In the genomic region with DNA sequence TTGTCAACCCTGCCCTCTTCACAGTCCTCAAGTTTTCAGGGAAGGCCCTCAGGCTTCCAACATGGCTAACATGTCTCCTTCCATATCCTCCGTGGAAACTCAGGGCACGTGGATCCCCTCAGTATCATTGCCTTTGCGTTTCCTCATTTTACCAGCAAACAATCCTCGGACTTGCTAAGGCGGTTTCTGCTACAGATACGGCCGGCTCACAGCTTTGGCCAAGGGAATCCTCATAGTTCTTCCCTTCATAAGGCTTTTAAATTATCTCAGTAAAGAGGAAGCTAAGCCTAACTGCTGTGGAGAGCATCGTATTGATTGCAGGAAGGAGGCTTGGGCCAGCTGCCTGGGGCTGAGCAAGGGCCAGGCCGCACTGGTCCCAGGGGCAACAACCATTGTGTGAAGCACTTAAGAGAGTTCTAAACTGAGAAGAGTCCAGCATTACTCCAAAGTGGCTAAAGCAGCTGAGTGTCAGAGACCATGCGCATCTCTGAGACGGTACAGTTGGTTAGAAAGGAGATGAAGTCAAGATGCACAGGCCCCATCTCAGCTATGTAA, we compare ENCODE assay signal across 19 mouse cellular contexts. TPM values are rescaled to one million over a fixed set of nuclear protein-coding genes. Genes with fewer than 3 reads are reported as not detected.
DNase-seq lines count a peak whose midpoint lies in the region; TF ChIP-seq lines count a peak whose summit lies in the region.
"Had no signal": no experiment of that assay in that cellular context is flagged by ENCODE, and none has a peak within 500 bp of the region (broad histone marks: within the 10 kb centered on the region; RNA-seq: fewer than 3 reads in every experiment).

No protein-coding gene starts in this region.

- intact Hi-C loops in gastrocnemius, adult 2 months (cut with DNase I), result no loop called here
- intact Hi-C loops in gastrocnemius, postnatal 36 days (cut with DNase I), result no loop called here
- intact Hi-C loops in heart, postnatal 14 days (cut with DNase I), result no loop called here

- no peak for TF ChIP-seq CTCF in gastrocnemius, adult 2 months (IDR thresholded peaks at IDR 0.05)

- no peak overlapping the region for H3K4me3 ChIP-seq in gastrocnemius, adult 2 months
- H3K4me3 ChIP-seq: embryonic facial prominence, embryonic 13.5 days; forebrain, embryonic 12.5 days; hindbrain, embryonic 13.5 days had no signal

- DNase-seq in gastrocnemius, adult 18-20 months (ENCODE audit: low spot score), result peak; percentile 18
- DNase-seq in gastrocnemius, adult 8-10 months (ENCODE audit: low spot score in 2 of 2), result no peak
- peak; percentile 41 for DNase-seq in gastrocnemius, adult 2 months
- DNase-seq in gastrocnemius, postnatal 36 days, result peak; percentile 17 to 33
- DNase-seq in heart, postnatal 14 days, result peak; percentile 29 to 42
- no peak for DNase-seq in ovary, postnatal 10 days (ENCODE audit: low spot score)
- no peak for DNase-seq in spleen, postnatal 4 days (ENCODE audit: low spot score in 2 of 2)
- DNase-seq in cerebellum, adult 18-20 months, result no peak
- DNase-seq: adrenal gland, postnatal 10 days; B cell, adult 2 months; cerebellum, adult 11 months; cerebellum, adult 9-11 months; cerebellum, postnatal 36 days; kidney, adult 18-20 months had no signal

- no peak overlapping the region for H3K27ac ChIP-seq in gastrocnemius, adult 2 months
- H3K27ac ChIP-seq: embryonic facial prominence, embryonic 13.5 days; forebrain, embryonic 12.5 days; hindbrain, embryonic 13.5 days; hindbrain, postnatal 0 days had no signal

RNA-seq across cellular contexts. Expression of a gene that starts 32.3 kb away (rescaled TPM):
- total RNA-seq in gastrocnemius, adult 18-20 months (2021), result 10 to 100 TPM in 1 of 2 experiments, 1 to 10 TPM in 1; 8.7 to 11.0 TPM
- 10 to 100 TPM in 3 of 4 experiments, 1 to 10 TPM in 1; 8.9 to 13.5 (median 11.1) TPM for total RNA-seq in gastrocnemius, adult 8-10 months (2022)
- 10 to 100 TPM; 10.7 to 10.9 TPM for total RNA-seq in gastrocnemius, adult 2 months (2021)
- total RNA-seq in gastrocnemius, postnatal 36 days (2021), result 1 to 10 TPM; 8.7 to 9.6 TPM
- total RNA-seq in heart, postnatal 14 days (2021), result 10 to 100 TPM; 11.2 to 12.7 TPM

RNA-seq across cellular contexts. Expression of a gene that starts 49.3 kb away (rescaled TPM):
- 1 to 10 TPM; 2.4 to 2.7 TPM for total RNA-seq in gastrocnemius, adult 18-20 months (2021)
- total RNA-seq in gastrocnemius, adult 8-10 months (2022), result 1 to 10 TPM; 2.5 to 4.4 (median 3.1) TPM
- total RNA-seq in gastrocnemius, adult 2 months (2021), result 1 to 10 TPM; 2.9 to 4.5 TPM
- 1 to 10 TPM; 3.3 to 4.0 TPM for total RNA-seq in gastrocnemius, postnatal 36 days (2021)
- 10 to 100 TPM; 35.5 to 37.7 TPM for total RNA-seq in heart, postnatal 14 days (2021)
- total RNA-seq: granulocyte monocyte progenitor cell, adult 5-6 weeks had no signal

Comparison
In these comparisons a context has a peak if more than half of its experiments do, and no peak if none do; other contexts are left out.
1. DNase-seq: peak in gastrocnemius, adult 18-20 months (single experiment), gastrocnemius, adult 2 months (single experiment), gastrocnemius, postnatal 36 days (2 of 2) and heart, postnatal 14 days (2 of 2); none in gastrocnemius, adult 8-10 months (0 of 2), ovary, postnatal 10 days (single experiment), spleen, postnatal 4 days (0 of 2) and cerebellum, adult 18-20 months (0 of 2).
2. RNA of a gene that starts 49.3 kb away (total RNA-seq): 35.5 to 37.7 TPM in heart, postnatal 14 days; 2.9 to 4.5 TPM in gastrocnemius, adult 2 months, 3.3 to 4.0 TPM in gastrocnemius, postnatal 36 days, 2.5 to 4.4 TPM in gastrocnemius, adult 8-10 months and 2.4 to 2.7 TPM in gastrocnemius, adult 18-20 months; every median in the first group is over 4 times any median in the second.